Mouse (Mus musculus) forebrain, embryonic 14.5 days (tissue): Measurements from ENCODE around the gene Tada2b. TPM values are rescaled to one million over a fixed set of nuclear protein-coding genes. Genes with fewer than 3 reads are reported as not detected.

Experiments used
- ATAC-seq: fragments of 200-750 bp; cut with Nextera tagmentation; 2 replicates; pipeline ENCODE4 v1.8.0; 2017; ENCODE audit warnings: mild to moderate bottlenecking, moderate library complexity
- DNase-seq: peaks from one replicate; pipeline ENCODE4 v3.0.0-alpha.2; 2015; ENCODE audit warnings: low spot score
- H3K27ac ChIP-seq: fragments of 300-500 bp; sonication (generic); 2 replicates; pipeline ENCODE4 v1.5.1; 2014; ENCODE audit warnings: low read depth, mild to moderate bottlenecking, control low read depth, low read length, moderate library complexity
- H3K27me3 ChIP-seq: fragments of 300-500 bp; sonication (generic); replicated peaks from 2 replicates; pipeline ENCODE4 v1.6.1; 2014; ENCODE audit warnings: low read length, control low read depth, mixed read lengths; ENCODE audit not compliant: control insufficient read depth, insufficient read depth
- H3K36me3 ChIP-seq: fragments of 300-500 bp; sonication (generic); 2 replicates; pipeline ENCODE4 v1.6.1; 2014; ENCODE audit warnings: low read length, control low read depth; ENCODE audit not compliant: control insufficient read depth, insufficient read depth
- H3K4me1 ChIP-seq: fragments of 300-500 bp; sonication (generic); 2 replicates; pipeline ENCODE4 v1.6.1; 2014; ENCODE audit warnings: antibody characterized with exemption, low read length, control low read depth; ENCODE audit not compliant: control insufficient read depth, insufficient read depth
- H3K4me2 ChIP-seq: fragments of 300-500 bp; sonication (generic); 2 replicates; pipeline ENCODE4 v1.6.1; 2014; ENCODE audit warnings: mild to moderate bottlenecking, control low read depth, low read length
- H3K4me3 ChIP-seq: fragments of 300-500 bp; sonication (generic); 2 replicates; pipeline ENCODE4 v1.5.1; 2014; ENCODE audit warnings: low read depth, low read length, control low read depth
- H3K9ac ChIP-seq: fragments of 300-500 bp; sonication (generic); 2 replicates; pipeline ENCODE4 v1.6.1; 2014; ENCODE audit warnings: mild to moderate bottlenecking, low read length, control low read depth, moderate library complexity
- H3K9me3 ChIP-seq: fragments of 300-500 bp; sonication (generic); replicated peaks from 2 replicates; pipeline ENCODE4 v1.6.1; 2016; ENCODE audit warnings: low read length, control low read depth, mixed read lengths; ENCODE audit not compliant: control insufficient read depth
- WGBS: fragments of 180-500 bp; shearing (Covaris S2); extraction: QIAGEN DNeasy Blood & Tissue Kit; methylation state at CpG from one replicate; pipeline ENCODE4 v1.1.7; 2014; 5-methylcytosine and 5-hydroxymethylcytosine counted together
- polyA plus RNA-seq: library from polyadenylated mRNA; unstranded; fragments of >200 nt; fragmentation: Nextera tagmentation; extraction: Ambion mirVana; gene quantifications from 2 replicates; pipeline ENCODE4 v1.2.1, GENCODE M21; 2014

The Tada2b gene
- polyA plus RNA-seq, 1 experiment from 2014 or later: 4.8 TPM

- Histone ChIP-seq H3K27me3 (no peaks in the 10 kb centered on the region), H3K27ac (peak overlapping the region; percentile 44; the same call in 1 of the 2 replicates)
- WGBS: 41% methylated on average over 9 of the region's 9 CpGs
Observed at GRCm38 (mm10) chr5:36446166-36446890, 37.8 kb downstream of the Tada2b start.

GRCm38 (mm10) chr5:36445028-36445427, 39.1 kb downstream of the Tada2b start:
- Histone ChIP-seq H3K4me2 (no peak overlapping the region), H3K36me3 (no peaks in the 10 kb centered on the region), H3K27ac (no peak overlapping the region), H3K9ac (no peak overlapping the region), H3K4me1 (no peaks in the 10 kb centered on the region), H3K27me3 (no peaks in the 10 kb centered on the region), H3K4me3 (no peak overlapping the region), H3K9me3 (no peaks in the 10 kb centered on the region)
- peak; percentile 20; the same call in 1 of the 2 replicates for ATAC-seq
- 26% methylated on average over 8 of the region's 8 CpGs for WGBS
- DNase-seq: peak; percentile 24

More at GRCm38 (mm10) chr5:36446166-36446890, 37.8 kb downstream of the Tada2b start:
- no peak overlapping the region for H3K4me3 ChIP-seq
- no peak overlapping the region for H3K4me2 ChIP-seq
- no peaks in the 10 kb centered on the region for H3K36me3 ChIP-seq
- peak; percentile 29 for DNase-seq
- H3K9ac ChIP-seq: no peak overlapping the region
- H3K9me3 ChIP-seq: no peaks in the 10 kb centered on the region
- ATAC-seq: peak; percentile 29; the same call in 1 of the 2 replicates
- no peaks in the 10 kb centered on the region for H3K4me1 ChIP-seq

DNA sequence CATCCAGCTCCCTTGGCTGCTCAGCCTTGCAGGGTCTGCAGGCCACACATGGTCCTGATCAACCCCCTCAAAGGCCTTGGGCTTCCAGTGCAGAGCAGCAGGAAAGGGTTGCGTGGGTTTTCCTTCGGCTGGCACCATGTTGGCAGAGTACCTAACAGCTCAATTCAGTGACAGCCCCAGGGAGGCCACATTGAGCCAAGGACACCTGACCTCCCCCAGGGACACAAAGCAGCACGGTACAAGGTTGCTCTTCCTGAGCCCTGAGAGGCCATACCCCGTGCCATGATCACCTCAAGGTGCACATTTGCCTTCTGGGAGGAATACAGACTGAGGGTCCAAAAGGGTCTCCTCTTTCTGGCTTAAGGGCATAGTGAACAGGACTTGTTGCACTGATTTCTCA, 39.5 kb downstream of the Tada2b start:
- no peaks in the 10 kb centered on the region for H3K27me3 ChIP-seq
- H3K27ac ChIP-seq: no peak overlapping the region
- DNase-seq (no peak), ATAC-seq (no peak)
- no peak overlapping the region for H3K4me2 ChIP-seq
- H3K4me1 ChIP-seq: no peaks in the 10 kb centered on the region
- WGBS: 67% methylated on average over 4 of the region's 4 CpGs
- H3K9ac ChIP-seq: no peak overlapping the region
- H3K36me3 ChIP-seq: no peaks in the 10 kb centered on the region
- H3K9me3 ChIP-seq: no peaks in the 10 kb centered on the region
- H3K4me3 ChIP-seq: no peak overlapping the region

- H3K36me3 ChIP-seq: no peaks in the 10 kb centered on the region
Observed at GRCm38 (mm10) chr5:36440741-36441140, 43.3 kb downstream of the Tada2b start.

GRCm38 (mm10) chr5:36436858-36437257, 47.2 kb downstream of the Tada2b start:
- H3K9ac ChIP-seq: no peak overlapping the region
- 80% methylated on average over 4 of the region's 4 CpGs for WGBS
- no peaks in the 10 kb centered on the region for H3K4me1 ChIP-seq
- no peaks in the 10 kb centered on the region for H3K27me3 ChIP-seq
- no peaks in the 10 kb centered on the region for H3K9me3 ChIP-seq
- DNase-seq (no peak), ATAC-seq (no peak)
- no peaks in the 10 kb centered on the region for H3K36me3 ChIP-seq
- H3K4me2 ChIP-seq: no peak overlapping the region
- H3K27ac ChIP-seq: no peak overlapping the region
- no peak overlapping the region for H3K4me3 ChIP-seq

More at GRCm38 (mm10) chr5:36440741-36441140, 43.3 kb downstream of the Tada2b start:
- Histone ChIP-seq H3K4me2 (no peak overlapping the region), H3K27me3 (no peaks in the 10 kb centered on the region), H3K27ac (no peak overlapping the region), H3K4me3 (no peak overlapping the region), H3K9ac (no peak overlapping the region), H3K4me1 (no peaks in the 10 kb centered on the region), H3K9me3 (no peaks in the 10 kb centered on the region)
- ATAC-seq (no peak), DNase-seq (no peak)
- WGBS: 64% methylated on average over 3 of the region's 3 CpGs

DNA sequence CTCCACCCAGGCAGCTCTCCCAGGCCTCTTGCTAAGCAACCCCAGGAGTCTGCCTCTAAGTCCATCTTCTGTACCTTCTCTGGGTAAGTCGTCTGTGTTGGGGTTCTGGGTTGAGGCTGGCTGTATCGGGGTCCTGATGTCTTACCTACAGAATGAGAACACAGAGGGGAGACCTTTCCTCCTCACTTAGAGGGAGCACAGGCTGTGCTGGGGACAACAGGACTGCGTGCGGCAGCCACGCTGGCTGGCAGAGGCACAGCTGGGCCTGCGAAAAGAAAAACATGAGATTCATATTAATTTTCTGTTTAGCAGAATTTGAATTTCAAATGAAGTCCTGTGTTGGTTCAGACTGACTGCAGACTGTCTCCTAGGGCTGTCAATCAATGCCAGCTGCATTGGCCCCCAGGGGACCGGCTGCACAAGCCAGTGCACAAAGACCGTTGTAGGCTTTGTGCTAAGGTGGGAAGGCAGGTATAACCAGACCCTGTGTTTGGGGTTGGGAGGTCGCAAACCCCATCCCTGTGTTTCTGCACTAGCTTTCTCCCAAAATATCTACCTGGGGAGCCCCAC, 49.6 kb downstream of the Tada2b start:
- no peak overlapping the region for H3K9ac ChIP-seq
- H3K27me3 ChIP-seq: no peaks in the 10 kb centered on the region
- H3K4me2 ChIP-seq: no peak overlapping the region
- no peak overlapping the region for H3K4me3 ChIP-seq
- peak; percentile 75 for ATAC-seq
- H3K9me3 ChIP-seq: no peaks in the 10 kb centered on the region
- 55% methylated on average over 9 of the region's 9 CpGs for WGBS
- H3K36me3 ChIP-seq: no peaks in the 10 kb centered on the region
- no peaks in the 10 kb centered on the region for H3K4me1 ChIP-seq
- peak; percentile 61 for DNase-seq
- peak overlapping the region; percentile 59 for H3K27ac ChIP-seq

DNA sequence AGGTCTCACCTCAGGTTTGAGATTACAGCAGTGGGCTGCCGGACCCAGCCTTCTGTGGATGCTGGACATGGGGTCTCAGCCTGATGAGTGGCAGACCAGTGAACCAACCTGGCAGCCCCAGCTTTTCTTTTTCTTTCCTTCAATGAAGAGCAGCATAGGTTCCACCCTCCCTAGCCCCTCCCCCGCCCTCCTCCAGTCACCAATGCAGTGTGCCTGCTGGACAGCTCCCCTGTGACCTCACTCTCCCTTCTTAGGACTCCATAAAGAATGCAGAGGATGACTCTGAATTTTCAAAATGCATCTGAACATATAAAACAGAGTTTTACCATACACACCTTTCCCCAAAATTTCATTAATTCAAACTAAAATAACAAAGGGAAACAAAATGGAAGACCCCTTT, 52.4 kb downstream of the Tada2b start:
- Histone ChIP-seq H3K27me3 (no peaks in the 10 kb centered on the region), H3K4me3 (no peak overlapping the region), H3K27ac (no peak overlapping the region), H3K4me1 (no peaks in the 10 kb centered on the region), H3K4me2 (no peak overlapping the region), H3K9ac (no peak overlapping the region), H3K36me3 (no peaks in the 10 kb centered on the region), H3K9me3 (no peaks in the 10 kb centered on the region)
- no peak for ATAC-seq
- no peak for DNase-seq
- 43% methylated on average over 2 of the region's 2 CpGs for WGBS

DNA sequence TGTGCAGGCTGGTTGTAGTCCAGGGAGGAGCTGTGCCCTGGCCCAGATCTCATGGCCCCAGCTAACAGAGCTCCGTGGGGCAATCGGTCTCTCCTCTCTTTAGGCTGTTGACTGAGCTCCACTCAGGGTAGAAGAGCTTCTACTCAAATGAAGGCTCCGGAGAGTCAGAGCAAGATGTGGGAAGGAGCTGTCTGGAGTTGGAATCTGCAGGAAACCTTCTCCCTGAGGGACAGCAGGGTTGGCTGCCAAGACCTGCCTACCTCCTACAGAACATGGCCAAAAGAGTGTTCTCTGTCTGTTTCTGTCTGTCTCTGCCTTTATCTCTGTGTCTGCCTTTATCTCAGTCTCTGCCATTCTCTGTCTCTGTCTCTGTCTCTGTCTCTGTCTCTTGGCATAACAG, 54.5 kb downstream of the Tada2b start:
- 90% methylated on average over 3 of the region's 3 CpGs for WGBS
- Histone ChIP-seq H3K9me3 (no peaks in the 10 kb centered on the region), H3K27me3 (no peaks in the 10 kb centered on the region), H3K27ac (no peak overlapping the region), H3K4me2 (no peak overlapping the region), H3K9ac (no peak overlapping the region), H3K36me3 (no peaks in the 10 kb centered on the region), H3K4me1 (no peaks in the 10 kb centered on the region), H3K4me3 (no peak overlapping the region)
- DNase-seq (no peak), ATAC-seq (no peak)

DNA sequence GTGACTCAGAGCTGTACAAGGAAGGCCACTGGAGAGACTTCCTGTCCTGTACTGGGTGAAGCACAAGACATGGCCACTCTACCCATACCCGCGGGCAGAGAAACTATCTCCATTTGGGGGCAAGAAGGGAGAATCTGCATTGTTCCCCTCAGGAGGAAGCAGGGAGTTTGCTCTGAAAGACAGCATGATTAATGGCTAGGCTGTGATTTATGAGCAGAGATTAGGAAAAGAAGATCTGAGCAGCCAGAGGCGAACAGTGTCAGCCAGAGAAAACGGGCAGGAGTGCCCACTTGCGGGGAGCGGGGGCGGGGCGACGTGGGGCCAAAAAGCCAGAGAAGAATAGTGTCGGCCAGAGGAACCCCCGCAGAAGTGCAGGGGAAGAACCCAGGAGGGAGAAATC, 56.3 kb downstream of the Tada2b start:
- no peaks in the 10 kb centered on the region for H3K4me1 ChIP-seq
- H3K4me2 ChIP-seq: no peak overlapping the region
- no peaks in the 10 kb centered on the region for H3K36me3 ChIP-seq
- whole genome bisulfite sequencing: 58% methylated on average over 11 of the region's 11 CpGs
- no peaks in the 10 kb centered on the region for H3K9me3 ChIP-seq
- no peak overlapping the region for H3K4me3 ChIP-seq
- H3K9ac ChIP-seq: no peak overlapping the region
- H3K27ac ChIP-seq: no peak overlapping the region
- DNase-seq (no peak), ATAC-seq (no peak)
- H3K27me3 ChIP-seq: no peaks in the 10 kb centered on the region
